Mouse (Mus musculus): ENCODE data around the gene 9130230L23Rik. TPM values are rescaled to one million over a fixed set of nuclear protein-coding genes. Genes with fewer than 3 reads are reported as not detected.

9130230L23Rik gene
- polyA plus RNA-seq, 1 experiment from 2014 or later: not detected

Small RNA genes within 50 kb of the gene (microRNA-seq; reads per million reads assigned to microRNA genes)
- not detected for gene Gm25952

Other genes starting within 250 kb of the 9130230L23Rik start
- 26.9 and 27.1 TPM in 2 replicates for gene N4bp2, start 240.8 kb downstream of the 9130230L23Rik start, polyA plus RNA-seq (2014; fragmentation: Nextera tagmentation; extraction: Ambion mirVana)
- 0.52 TPM in 2 replicates for gene Rhoh, start 143.1 kb downstream of the 9130230L23Rik start, polyA plus RNA-seq (2014; fragmentation: Nextera tagmentation; extraction: Ambion mirVana)
- not detected in 2 replicates for gene Chrna9, start 69.4 kb downstream of the 9130230L23Rik start, polyA plus RNA-seq (2014; fragmentation: Nextera tagmentation; extraction: Ambion mirVana)
- gene Rbm47, start 168.8 kb upstream of the 9130230L23Rik start, polyA plus RNA-seq (2014; fragmentation: Nextera tagmentation; extraction: Ambion mirVana): 4.7 and 7.3 TPM in 2 replicates

Data from hindbrain, embryonic 14.5 days (tissue).